Mouse (Mus musculus): ENCODE measurements around the gene Vmn2r37. TPM values are rescaled to one million over a fixed set of nuclear protein-coding genes. Genes with fewer than 3 reads are reported as not detected.

Gene Vmn2r37
- polyA plus RNA-seq (2012; rRNA removed): not detected in 2 replicates

GRCm38 (mm10) chr7:9223553-9223952 lies at the start of gene Vmn2r37:
Gene Vmn2r37 (minus strand): TSS chr7:9223653.

Other genes starting within 250 kb of the Vmn2r37 start
- gene Vmn2r39, start 192.9 kb downstream of the Vmn2r37 start, polyA plus RNA-seq (2012; rRNA removed): not detected in 2 replicates
- gene Vmn2r38, start 125.8 kb downstream of the Vmn2r37 start, polyA plus RNA-seq (2012; rRNA removed): not detected in 2 replicates